Mouse (Mus musculus) heart, embryonic 16.5 days (tissue): ENCODE results near the gene Olfr450. TPM values are rescaled to one million over a fixed set of nuclear protein-coding genes. Genes with fewer than 3 reads are reported as not detected.

Experiments
- ATAC-seq: fragments of 200-750 bp; cut with Nextera tagmentation; replicated peaks from 2 replicates; pipeline ENCODE4 v1.8.0; 2017; ENCODE audit warnings: moderate number of reproducible peaks; ENCODE audit not compliant: insufficient read depth, low FRiP score; ENCODE audit errors: extremely low read depth
- H3K27ac ChIP-seq: fragments of 300-500 bp; sonication (generic); 2 replicates; pipeline ENCODE4 v1.5.1; 2014; ENCODE audit warnings: mild to moderate bottlenecking, low read length, control low read depth, moderate library complexity
- H3K27me3 ChIP-seq: fragments of 300-500 bp; sonication (generic); 2 replicates; pipeline ENCODE4 v1.6.1; 2014; ENCODE audit warnings: low read length, mixed read lengths; ENCODE audit not compliant: control insufficient read depth, insufficient read depth
- H3K36me3 ChIP-seq: fragments of 300-500 bp; sonication (generic); 2 replicates; pipeline ENCODE4 v1.6.1; 2014; ENCODE audit not compliant: control insufficient read depth, insufficient read depth
- H3K4me1 ChIP-seq: fragments of 300-500 bp; sonication (generic); 2 replicates; pipeline ENCODE4 v1.6.1; 2014; ENCODE audit warnings: low read length, mixed read lengths; ENCODE audit not compliant: control insufficient read depth, insufficient read depth
- H3K4me2 ChIP-seq: fragments of 300-500 bp; sonication (generic); 2 replicates; pipeline ENCODE4 v1.6.1; 2014; ENCODE audit warnings: low read depth, mild to moderate bottlenecking, control low read depth, low read length
- H3K4me3 ChIP-seq: fragments of 300-500 bp; sonication (generic); 2 replicates; pipeline ENCODE4 v1.5.1; 2014; ENCODE audit warnings: mild to moderate bottlenecking, control low read depth, low read length
- H3K9ac ChIP-seq: fragments of 300-500 bp; sonication (generic); 2 replicates; pipeline ENCODE4 v1.6.1; 2014; ENCODE audit warnings: low read length, control low read depth
- H3K9me3 ChIP-seq: fragments of 300-500 bp; sonication (generic); replicated peaks from 2 replicates; pipeline ENCODE4 v1.6.1; 2016; ENCODE audit warnings: low read length; ENCODE audit not compliant: control insufficient read depth
- WGBS: fragments of 180-500 bp; shearing (Covaris S2); extraction: QIAGEN DNeasy Blood & Tissue Kit; methylation state at CpG from one replicate; pipeline ENCODE4 v1.1.7; 2014; 5-methylcytosine and 5-hydroxymethylcytosine counted together
- polyA plus RNA-seq: library from polyadenylated mRNA; unstranded; fragments of >200 nt; fragmentation: Nextera tagmentation; extraction: Ambion mirVana; gene quantifications from 2 replicates; pipeline ENCODE4 v1.2.1, GENCODE M21; 2015

Olfr450 gene
- polyA plus RNA-seq = not detected in 2 replicates

- H3K9ac ChIP-seq = no peak within 1 kb of the TSS
- ATAC-seq = no peak
- H3K36me3 ChIP-seq = no peaks in the 10 kb centered on the region
- H3K4me3 ChIP-seq = no peak within 1 kb of the TSS
- no peak within 1 kb of the TSS for H3K4me2 ChIP-seq
- WGBS = 82% methylated on average over 1 of the region's 1 CpGs
- no peak within 1 kb of the TSS for H3K27ac ChIP-seq
- H3K27me3 ChIP-seq = no peaks in the 10 kb centered on the region
- no peaks in the 10 kb centered on the region for H3K4me1 ChIP-seq
- H3K9me3 ChIP-seq = no peaks in the 10 kb centered on the region
These were observed at the start of gene Olfr450 for GRCm38 (mm10) chr6:42811639-42812038. Gene Olfr450 (plus strand): TSS chr6:42811939.

DNA sequence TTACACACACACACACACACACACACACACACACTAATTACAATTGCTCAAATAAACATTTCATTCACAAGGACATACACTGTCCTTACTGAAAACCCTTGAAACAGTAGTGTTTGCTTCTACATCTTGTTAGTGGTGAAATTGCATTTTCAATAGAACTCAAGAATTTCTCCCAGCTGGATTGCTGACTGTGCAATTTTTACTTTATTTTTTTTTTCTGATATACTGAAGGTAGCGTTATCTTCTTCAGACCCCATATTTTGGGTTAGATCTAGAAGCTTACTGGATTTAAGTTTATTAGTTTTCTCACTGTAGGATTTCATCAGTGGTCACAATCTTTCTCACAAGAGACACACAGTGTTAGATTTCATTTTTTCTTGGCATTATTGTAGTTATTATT lies 34.7 kb upstream of the Olfr450 start:
- no peak overlapping the region for H3K4me3 ChIP-seq
- no peaks in the 10 kb centered on the region for H3K36me3 ChIP-seq
- no peak for ATAC-seq
- H3K27me3 ChIP-seq = no peaks in the 10 kb centered on the region
- no peaks in the 10 kb centered on the region for H3K9me3 ChIP-seq
- H3K4me2 ChIP-seq = no peak overlapping the region
- no peaks in the 10 kb centered on the region for H3K4me1 ChIP-seq
- H3K27ac ChIP-seq = no peak overlapping the region
- no peak overlapping the region for H3K9ac ChIP-seq
- WGBS = 83% methylated on average over 1 of the region's 1 CpGs

GRCm38 (mm10) chr6:42784793-42785192 lies 26.9 kb upstream of the Olfr450 start, which contains the start of gene Olfr452:
Gene Olfr452 (plus strand): TSS chr6:42785093.
- Histone ChIP-seq H3K4me1 (no peaks in the 10 kb centered on the region), H3K36me3 (no peaks in the 10 kb centered on the region), H3K9me3 (no peaks in the 10 kb centered on the region), H3K4me3 (no peak within 1 kb of the TSS), H3K9ac (no peak within 1 kb of the TSS), H3K27ac (no peak within 1 kb of the TSS), H3K27me3 (no peaks in the 10 kb centered on the region), H3K4me2 (no peak within 1 kb of the TSS)
- no peak for ATAC-seq

- Histone ChIP-seq H3K27ac (no peak overlapping the region), H3K27me3 (no peaks in the 10 kb centered on the region), H3K36me3 (no peaks in the 10 kb centered on the region), H3K9me3 (no peaks in the 10 kb centered on the region), H3K9ac (no peak overlapping the region), H3K4me3 (no peak overlapping the region), H3K4me2 (no peak overlapping the region), H3K4me1 (no peaks in the 10 kb centered on the region)
- ATAC-seq = no peak
- 41% methylated on average over 4 of the region's 4 CpGs for WGBS
These were observed 21.3 kb upstream of the Olfr450 start for GRCm38 (mm10) chr6:42790247-42790948.

DNA sequence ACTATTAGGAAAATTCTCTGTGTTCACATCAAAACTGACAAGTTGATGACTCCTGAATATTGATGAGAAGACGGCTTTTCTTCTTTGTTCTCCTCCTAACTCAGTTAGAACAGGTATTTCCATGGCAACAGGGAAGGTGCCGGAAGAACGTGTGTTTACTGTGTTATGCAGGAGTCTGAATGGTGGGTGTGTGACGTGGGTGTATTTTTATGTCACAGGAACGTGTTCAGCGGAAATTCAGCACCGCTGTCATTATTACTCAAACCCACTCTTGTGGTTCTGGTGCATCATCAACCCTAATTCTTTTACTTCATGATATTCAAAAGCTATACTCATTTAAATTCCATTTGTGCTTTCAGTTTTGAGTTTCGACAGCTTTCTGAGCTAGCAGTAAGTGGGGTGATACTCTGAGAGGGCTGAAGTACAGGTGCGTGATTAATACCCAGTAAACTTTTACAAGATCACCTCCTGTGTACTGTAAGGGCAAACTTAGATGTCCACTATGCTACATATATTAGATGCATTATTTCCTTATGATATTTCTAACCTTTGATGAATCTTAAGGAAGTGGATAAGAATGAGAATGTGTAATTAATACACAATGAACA lies 20.7 kb upstream of the Olfr450 start:
- no peaks in the 10 kb centered on the region for H3K36me3 ChIP-seq
- no peaks in the 10 kb centered on the region for H3K9me3 ChIP-seq
- H3K27ac ChIP-seq = no peak overlapping the region
- 74% methylated on average over 9 of the region's 9 CpGs for WGBS
- H3K27me3 ChIP-seq = no peaks in the 10 kb centered on the region
- H3K4me2 ChIP-seq = no peak overlapping the region
- no peak overlapping the region for H3K9ac ChIP-seq
- H3K4me3 ChIP-seq = no peak overlapping the region
- H3K4me1 ChIP-seq = no peaks in the 10 kb centered on the region
- no peak for ATAC-seq

DNA sequence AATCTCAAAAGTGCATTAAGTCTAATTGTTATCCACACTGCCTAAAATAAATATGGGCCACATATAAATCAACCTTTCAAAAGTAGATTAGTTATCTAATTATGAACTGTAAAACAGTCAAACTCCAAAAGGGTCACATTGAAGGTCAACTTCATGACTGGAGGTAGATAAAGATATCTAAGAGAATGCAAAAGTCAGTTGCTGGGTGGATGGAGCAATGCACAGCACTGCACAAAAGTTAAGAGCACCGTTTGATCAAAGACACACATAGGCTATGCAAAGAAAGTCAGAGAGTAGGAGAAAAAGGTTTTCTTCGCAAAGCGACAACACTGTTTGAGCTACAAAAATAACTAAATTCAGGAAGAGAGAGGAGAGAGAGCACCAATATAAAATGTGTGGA lies 16.8 kb upstream of the Olfr450 start:
- WGBS = 79% methylated on average over 3 of the region's 3 CpGs
- H3K4me1 ChIP-seq = no peaks in the 10 kb centered on the region
- no peaks in the 10 kb centered on the region for H3K36me3 ChIP-seq
- H3K9ac ChIP-seq = no peak overlapping the region
- no peaks in the 10 kb centered on the region for H3K27me3 ChIP-seq
- H3K27ac ChIP-seq = no peak overlapping the region
- no peak for ATAC-seq
- H3K4me3 ChIP-seq = no peak overlapping the region
- no peak overlapping the region for H3K4me2 ChIP-seq
- H3K9me3 ChIP-seq = no peaks in the 10 kb centered on the region

- H3K4me3 ChIP-seq = no peak within 1 kb of the TSS
- no peak for ATAC-seq
- H3K27ac ChIP-seq = no peak within 1 kb of the TSS
- H3K4me1 ChIP-seq = no peaks in the 10 kb centered on the region
- H3K4me2 ChIP-seq = no peak within 1 kb of the TSS
- no peak within 1 kb of the TSS for H3K9ac ChIP-seq
- no peaks in the 10 kb centered on the region for H3K27me3 ChIP-seq
- H3K36me3 ChIP-seq = no peaks in the 10 kb centered on the region
- H3K9me3 ChIP-seq = no peaks in the 10 kb centered on the region
These were observed 22.3 kb downstream of the Olfr450 start, which contains the start of gene Olfr449 for GRCm38 (mm10) chr6:42834084-42834483. Gene Olfr449 (plus strand): TSS chr6:42834384.

DNA sequence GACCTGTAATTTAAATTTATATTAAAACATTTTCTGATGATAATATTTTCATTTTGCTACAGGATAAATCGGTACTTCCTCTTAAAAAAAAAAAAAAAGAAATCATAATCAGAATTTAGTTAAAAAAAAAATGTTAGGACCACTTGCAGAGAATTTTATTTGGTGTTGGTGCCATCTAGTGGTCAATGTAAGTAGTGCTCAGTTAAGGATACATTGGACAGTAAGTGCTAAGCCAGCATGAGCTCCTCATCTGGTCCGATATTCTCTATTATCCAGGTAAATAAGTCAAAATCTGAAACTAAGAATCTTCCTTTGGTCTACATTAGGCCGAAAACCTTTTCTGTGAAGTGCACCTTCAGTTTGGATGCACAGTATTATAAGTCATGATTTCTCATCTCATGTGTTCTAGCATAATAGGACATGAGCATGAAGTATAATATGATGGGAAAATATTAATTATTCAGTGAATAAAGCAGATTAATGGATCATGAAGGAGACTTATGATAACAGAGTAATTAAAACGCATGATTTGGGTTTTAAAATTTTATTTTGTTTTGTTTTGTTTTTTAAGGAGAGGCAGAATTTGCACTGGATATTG lies 48.6 kb downstream of the Olfr450 start:
- WGBS = 11% methylated on average over 4 of the region's 4 CpGs
- no peak for ATAC-seq
- Histone ChIP-seq H3K4me3 (no peak overlapping the region), H3K9ac (no peak overlapping the region), H3K36me3 (no peaks in the 10 kb centered on the region), H3K9me3 (no peaks in the 10 kb centered on the region), H3K4me2 (no peak overlapping the region), H3K27me3 (no peaks in the 10 kb centered on the region), H3K27ac (no peak overlapping the region), H3K4me1 (no peaks in the 10 kb centered on the region)
